Mouse (Mus musculus): ENCODE results near the gene Akirin1. TPM values are rescaled to one million over a fixed set of nuclear protein-coding genes. Genes with fewer than 3 reads are reported as not detected.

Akirin1 gene
- polyA plus RNA-seq, 1 experiment = 56.4 TPM

- H3K4me3 ChIP-seq (ENCODE audit: control insufficient read depth, insufficient read depth, low read length) = peak overlapping the region; percentile 30
- H3K36me3 ChIP-seq (ENCODE audit: control insufficient read depth, insufficient read depth, low read length) = no peaks in the 10 kb centered on the region
- peaks cover 13% of the 10 kb centered on the region for H3K4me1 ChIP-seq (replicated peaks; ENCODE audit: control insufficient read depth, insufficient read depth, low read length)
- 2% methylated on average over 55 of the region's 56 CpGs for WGBS
- DNase-seq = no peak
- peaks cover 20% of the 10 kb centered on the region for H3K27me3 ChIP-seq (ENCODE audit: control insufficient read depth, insufficient read depth, low read length)
- H3K27ac ChIP-seq (ENCODE audit: control insufficient read depth, insufficient read depth, low read length) = no peak overlapping the region
- TF ChIP-seq POLR2A (IDR thresholded peaks at IDR 0.05; ENCODE audit: control insufficient read depth, extremely low read depth, insufficient read depth, low read length, poor library complexity) (no peak), CTCF (IDR thresholded peaks at IDR 0.05; ENCODE audit: borderline replicate concordance, control insufficient read depth, extremely low read depth, insufficient read depth, low read length, poor library complexity) (no peak)
Observed at GRCm38 (mm10) chr4:123686368-123687024, 63.6 kb downstream of the Akirin1 start.

GRCm38 (mm10) chr4:123685506-123686242 is 64.5 kb downstream of the Akirin1 start:
- H3K36me3 ChIP-seq (ENCODE audit: control insufficient read depth, insufficient read depth, low read length) = no peaks in the 10 kb centered on the region
- no peak for TF ChIP-seq POLR2A (IDR thresholded peaks at IDR 0.05; ENCODE audit: control insufficient read depth, extremely low read depth, insufficient read depth, low read length, poor library complexity)
- TF ChIP-seq CTCF (IDR thresholded peaks at IDR 0.05; ENCODE audit: borderline replicate concordance, control insufficient read depth, extremely low read depth, insufficient read depth, low read length, poor library complexity) = no peak
- WGBS = 88% methylated on average over 8 of the region's 8 CpGs
- H3K27me3 ChIP-seq (ENCODE audit: control insufficient read depth, insufficient read depth, low read length) = peaks cover 20% of the 10 kb centered on the region
- H3K27ac ChIP-seq (ENCODE audit: control insufficient read depth, insufficient read depth, low read length) = no peak overlapping the region
- peaks cover 13% of the 10 kb centered on the region for H3K4me1 ChIP-seq (replicated peaks; ENCODE audit: control insufficient read depth, insufficient read depth, low read length)
- DNase-seq = no peak
- no peak overlapping the region for H3K4me3 ChIP-seq (ENCODE audit: control insufficient read depth, insufficient read depth, low read length)

- Histone ChIP-seq H3K4me1 (replicated peaks; ENCODE audit: control insufficient read depth, insufficient read depth, low read length) (peaks cover 13% of the 10 kb centered on the region), H3K36me3 (ENCODE audit: control insufficient read depth, insufficient read depth, low read length) (no peaks in the 10 kb centered on the region), H3K27me3 (ENCODE audit: control insufficient read depth, insufficient read depth, low read length) (peaks cover 20% of the 10 kb centered on the region), H3K4me3 (ENCODE audit: control insufficient read depth, insufficient read depth, low read length) (no peak overlapping the region), H3K27ac (ENCODE audit: control insufficient read depth, insufficient read depth, low read length) (no peak overlapping the region)
- TF ChIP-seq CTCF (IDR thresholded peaks at IDR 0.05; ENCODE audit: borderline replicate concordance, control insufficient read depth, extremely low read depth, insufficient read depth, low read length, poor library complexity) (no peak), POLR2A (IDR thresholded peaks at IDR 0.05; ENCODE audit: control insufficient read depth, extremely low read depth, insufficient read depth, low read length, poor library complexity) (no peak)
- DNase-seq = no peak
- 93% methylated on average over 7 of the region's 7 CpGs for WGBS
Observed at GRCm38 (mm10) chr4:123685046-123685445, 65.1 kb downstream of the Akirin1 start.

Other genes starting within 250 kb of the Akirin1 start
- gene Macf1, start 66.0 kb downstream of the Akirin1 start, polyA plus RNA-seq (2012; rRNA removed) = 104 and 121 TPM in 2 replicates
- gene Ndufs5, start 32.1 kb downstream of the Akirin1 start, polyA plus RNA-seq (2012; rRNA removed) = 41.9 and 44.2 TPM in 2 replicates
- gene Rhbdl2, start 37.5 kb upstream of the Akirin1 start, polyA plus RNA-seq (2012; rRNA removed) = 3.3 and 4.3 TPM in 2 replicates
- gene 4933427I04Rik, start 109.3 kb upstream of the Akirin1 start, polyA plus RNA-seq (2012; rRNA removed) = 0.09 TPM in 1 of 2 replicates, not detected in the other
- 17.1 and 21.0 TPM in 2 replicates for gene Mycbp, start 154.5 kb upstream of the Akirin1 start, polyA plus RNA-seq (2012; rRNA removed)
- gene Rragc, start 167.1 kb upstream of the Akirin1 start, polyA plus RNA-seq (2012; rRNA removed) = 44.6 and 46.2 TPM in 2 replicates
- gene 4930535I16Rik, start 167.7 kb upstream of the Akirin1 start, polyA plus RNA-seq (2012; rRNA removed) = 0.26 TPM in 1 of 2 replicates, not detected in the other

All from thymus, adult 2 months (tissue).